Mouse (Mus musculus): Measurements from ENCODE around the gene 1700001P01Rik. TPM values are rescaled to one million over a fixed set of nuclear protein-coding genes. Genes with fewer than 3 reads are reported as not detected.
"Not testable (repeated sequence)": the region's sequence is repeated elsewhere in the genome, so short reads cannot be mapped to it uniquely, and the experiment has no call there.

1700001P01Rik gene
- polyA plus RNA-seq, 1 experiment = 0.80 TPM

GRCm38 (mm10) chr11:97739155-97739554 is 36.6 kb downstream of the 1700001P01Rik start:
- peaks cover 20% of the 10 kb centered on the region for H3K4me1 ChIP-seq (ENCODE audit: control insufficient read depth, insufficient read depth, low read length)
- H3K27ac ChIP-seq (ENCODE audit: insufficient read depth, low read length) = no peak overlapping the region
- WGBS = 90% methylated on average over 3 of the region's 3 CpGs
- no peak for DNase-seq
- no peak for TF ChIP-seq POLR2A (IDR thresholded peaks at IDR 0.05; ENCODE audit: borderline replicate concordance, insufficient read depth, low read length)
- no peak; the same call in 1 of the 2 replicates for TF ChIP-seq CTCF (IDR thresholded peaks at IDR 0.05; ENCODE audit: borderline replicate concordance, insufficient read depth, low read depth, low read length)
- H3K4me3 ChIP-seq (replicated peaks; ENCODE audit: insufficient read depth, low read depth, low read length) = no peak overlapping the region
- no peaks in the 10 kb centered on the region for H3K27me3 ChIP-seq (ENCODE audit: control insufficient read depth, insufficient read depth, low read length)

DNA sequence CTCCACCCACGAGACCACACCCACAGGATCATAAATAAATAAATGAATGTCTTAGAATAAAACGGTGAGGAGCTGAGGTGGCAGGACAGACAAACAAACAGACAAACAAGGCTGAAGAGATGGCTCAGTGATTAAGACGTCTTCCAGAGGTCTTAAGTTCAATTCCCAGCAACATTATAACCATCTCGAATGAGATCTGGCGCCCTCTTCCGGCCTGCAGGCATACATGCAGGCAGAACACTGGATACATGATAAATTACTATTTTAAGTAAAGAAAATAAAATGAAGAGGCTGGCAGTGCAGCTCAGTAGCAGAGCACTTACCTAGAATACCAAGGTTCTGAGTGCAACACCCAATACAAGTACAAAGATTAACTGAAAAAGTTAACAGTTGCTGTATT is 37.0 kb downstream of the 1700001P01Rik start:
- Histone ChIP-seq H3K27me3 (ENCODE audit: control insufficient read depth, insufficient read depth, low read length) (no peaks in the 10 kb centered on the region), H3K4me3 (replicated peaks; ENCODE audit: insufficient read depth, low read depth, low read length) (no peak overlapping the region), H3K4me1 (ENCODE audit: control insufficient read depth, insufficient read depth, low read length) (peaks cover 20% of the 10 kb centered on the region), H3K27ac (ENCODE audit: insufficient read depth, low read length) (no peak overlapping the region)
- DNase-seq = no peak
- 62% methylated on average over 6 of the region's 6 CpGs for WGBS
- no peak for TF ChIP-seq POLR2A (IDR thresholded peaks at IDR 0.05; ENCODE audit: borderline replicate concordance, insufficient read depth, low read length)
- TF ChIP-seq CTCF (IDR thresholded peaks at IDR 0.05; ENCODE audit: borderline replicate concordance, insufficient read depth, low read depth, low read length) = no peak

GRCm38 (mm10) chr11:97737600-97737999 is 38.1 kb downstream of the 1700001P01Rik start:
- H3K4me1 ChIP-seq (ENCODE audit: control insufficient read depth, insufficient read depth, low read length) = peaks cover 11% of the 10 kb centered on the region; the same call in 1 of the 2 replicates
- DNase-seq = no peak
- no peak overlapping the region for H3K4me3 ChIP-seq (replicated peaks; ENCODE audit: insufficient read depth, low read depth, low read length)
- WGBS = 20% methylated on average over 4 of the region's 4 CpGs
- 0 out of 2 replicates have a peak overlapping the region, but pooled peaks have one; percentile 12 for H3K27ac ChIP-seq (ENCODE audit: insufficient read depth, low read length)
- TF ChIP-seq POLR2A (IDR thresholded peaks at IDR 0.05; ENCODE audit: borderline replicate concordance, insufficient read depth, low read length) = no peak
- no peak for TF ChIP-seq CTCF (IDR thresholded peaks at IDR 0.05; ENCODE audit: borderline replicate concordance, insufficient read depth, low read depth, low read length)
- H3K27me3 ChIP-seq (ENCODE audit: control insufficient read depth, insufficient read depth, low read length) = no peaks in the 10 kb centered on the region

DNA sequence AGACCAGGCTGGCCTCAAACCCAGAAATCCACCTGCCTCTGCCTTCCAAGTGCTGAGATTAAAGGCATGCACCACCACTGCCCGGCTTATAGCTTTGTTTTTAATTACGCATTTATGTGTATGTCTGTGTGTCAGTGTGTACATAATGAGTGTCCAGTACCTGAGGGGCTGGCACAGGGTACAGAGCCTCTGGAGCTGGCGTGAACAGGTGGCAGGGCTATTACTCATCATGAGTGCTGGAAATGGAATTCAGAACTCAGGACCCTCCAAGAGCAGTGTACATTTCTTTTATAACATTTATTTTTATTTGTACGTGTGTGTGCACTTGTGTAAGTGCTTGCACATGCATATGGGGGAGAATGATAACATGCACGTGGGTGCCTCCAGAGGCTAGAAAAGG is 39.1 kb downstream of the 1700001P01Rik start:
- peaks cover 4% of the 10 kb centered on the region; the same call in 1 of the 2 replicates for H3K4me1 ChIP-seq (ENCODE audit: control insufficient read depth, insufficient read depth, low read length)
- H3K4me3 ChIP-seq (replicated peaks; ENCODE audit: insufficient read depth, low read depth, low read length) = no peak overlapping the region
- no peaks in the 10 kb centered on the region for H3K27me3 ChIP-seq (ENCODE audit: control insufficient read depth, insufficient read depth, low read length)
- WGBS = 88% methylated on average over 5 of the region's 5 CpGs
- no peak for TF ChIP-seq POLR2A (IDR thresholded peaks at IDR 0.05; ENCODE audit: borderline replicate concordance, insufficient read depth, low read length)
- H3K27ac ChIP-seq (ENCODE audit: insufficient read depth, low read length) = no peak overlapping the region
- no peak for DNase-seq

DNA sequence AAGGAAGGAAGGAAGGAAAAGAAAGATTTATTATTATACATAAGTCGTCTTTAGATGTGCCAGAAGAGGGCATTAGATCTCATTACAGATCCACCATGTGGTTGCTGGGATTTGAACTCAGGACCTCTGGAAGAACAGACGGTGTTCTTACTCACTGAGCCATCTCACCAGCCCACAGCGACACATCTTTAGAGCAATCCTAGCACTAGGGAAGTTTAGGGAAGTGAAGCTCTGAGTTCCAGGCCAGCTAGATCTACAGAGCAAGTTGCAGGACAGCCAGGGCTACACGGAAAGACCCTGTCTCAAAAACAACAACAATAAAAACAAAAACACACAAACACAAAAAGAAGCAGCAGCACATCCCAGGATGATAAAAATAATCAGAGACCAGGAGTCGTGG is 40.9 kb downstream of the 1700001P01Rik start:
- not testable (repeated sequence) for H3K27me3 ChIP-seq (ENCODE audit: control insufficient read depth, insufficient read depth, low read length); H3K4me1 ChIP-seq (ENCODE audit: control insufficient read depth, insufficient read depth, low read length)
- WGBS = 81% methylated on average over 5 of the region's 5 CpGs

GRCm38 (mm10) chr11:97733689-97734088 is 42.0 kb downstream of the 1700001P01Rik start:
- Histone ChIP-seq H3K4me3 (replicated peaks; ENCODE audit: insufficient read depth, low read depth, low read length) (no peak overlapping the region), H3K4me1 (ENCODE audit: control insufficient read depth, insufficient read depth, low read length) (no peaks in the 10 kb centered on the region), H3K27me3 (ENCODE audit: control insufficient read depth, insufficient read depth, low read length) (no peaks in the 10 kb centered on the region), H3K27ac (ENCODE audit: insufficient read depth, low read length) (no peak overlapping the region)
- WGBS = 74% methylated on average over 10 of the region's 10 CpGs
- no peak for TF ChIP-seq POLR2A (IDR thresholded peaks at IDR 0.05; ENCODE audit: borderline replicate concordance, insufficient read depth, low read length)
- TF ChIP-seq CTCF (IDR thresholded peaks at IDR 0.05; ENCODE audit: borderline replicate concordance, insufficient read depth, low read depth, low read length) = no peak
- no peak for DNase-seq

More for the DNA sequence above, 40.9 kb downstream of the 1700001P01Rik start:
- H3K27ac ChIP-seq (ENCODE audit: insufficient read depth, low read length); H3K4me3 ChIP-seq (replicated peaks; ENCODE audit: insufficient read depth, low read depth, low read length); DNase-seq: not testable (repeated sequence)

DNA sequence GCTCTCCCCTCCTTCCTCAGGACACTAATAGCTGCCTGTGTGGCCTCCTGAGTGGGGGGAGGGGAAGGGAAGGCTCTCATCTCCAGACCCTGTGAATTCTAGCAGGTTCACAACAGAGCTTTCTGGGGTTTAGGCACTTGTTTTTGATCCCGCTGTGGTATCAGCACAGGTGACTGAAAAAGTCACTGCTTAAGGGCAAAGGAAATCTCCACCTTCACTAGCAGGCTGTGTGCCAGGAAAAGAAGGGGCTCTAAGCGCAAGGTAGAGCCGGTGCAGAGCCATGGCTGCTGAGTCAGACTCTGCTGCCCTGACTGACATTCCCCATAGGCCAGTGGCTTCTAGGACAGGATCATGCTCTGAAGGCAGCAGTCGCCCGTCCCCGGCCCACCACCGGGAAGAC is 47.0 kb downstream of the 1700001P01Rik start:
- Histone ChIP-seq H3K27me3 (ENCODE audit: control insufficient read depth, insufficient read depth, low read length) (no peaks in the 10 kb centered on the region), H3K4me1 (ENCODE audit: control insufficient read depth, insufficient read depth, low read length) (no peaks in the 10 kb centered on the region; the same call in 1 of the 2 replicates), H3K4me3 (replicated peaks; ENCODE audit: insufficient read depth, low read depth, low read length) (no peak overlapping the region), H3K27ac (ENCODE audit: insufficient read depth, low read length) (no peak overlapping the region)
- DNase-seq = no peak
- no peak for TF ChIP-seq CTCF (IDR thresholded peaks at IDR 0.05; ENCODE audit: borderline replicate concordance, insufficient read depth, low read depth, low read length)
- no peak for TF ChIP-seq POLR2A (IDR thresholded peaks at IDR 0.05; ENCODE audit: borderline replicate concordance, insufficient read depth, low read length)
- 86% methylated on average over 7 of the region's 7 CpGs for WGBS

DNA sequence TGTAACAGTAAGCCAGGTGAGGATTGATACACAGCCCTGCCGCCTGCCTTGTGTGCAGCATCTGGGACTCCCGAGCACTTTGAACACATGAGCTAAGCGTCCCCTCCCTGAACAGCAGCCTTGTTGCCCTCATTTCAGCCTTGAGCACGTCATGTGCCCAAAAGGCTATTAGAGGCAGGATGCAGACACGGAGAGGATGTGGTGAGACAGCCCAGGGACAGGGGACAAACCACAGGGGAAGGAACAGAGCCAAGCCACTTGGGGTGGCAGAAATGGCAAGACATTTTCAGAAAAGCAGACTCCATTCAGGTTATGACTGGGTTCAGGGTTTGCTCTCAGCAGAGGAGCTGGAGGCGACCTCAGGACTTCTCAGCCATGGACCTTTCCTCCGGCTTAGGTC is 47.4 kb downstream of the 1700001P01Rik start:
- Histone ChIP-seq H3K27me3 (ENCODE audit: control insufficient read depth, insufficient read depth, low read length) (no peaks in the 10 kb centered on the region), H3K4me3 (replicated peaks; ENCODE audit: insufficient read depth, low read depth, low read length) (no peak overlapping the region), H3K4me1 (ENCODE audit: control insufficient read depth, insufficient read depth, low read length) (no peaks in the 10 kb centered on the region; the same call in 1 of the 2 replicates), H3K27ac (ENCODE audit: insufficient read depth, low read length) (no peak overlapping the region)
- WGBS = 78% methylated on average over 7 of the region's 7 CpGs
- no peak for TF ChIP-seq CTCF (IDR thresholded peaks at IDR 0.05; ENCODE audit: borderline replicate concordance, insufficient read depth, low read depth, low read length)
- TF ChIP-seq POLR2A (IDR thresholded peaks at IDR 0.05; ENCODE audit: borderline replicate concordance, insufficient read depth, low read length) = no peak
- no peak for DNase-seq

Measured in cerebellum, adult 2 months (tissue).